Mouse (Mus musculus) megakaryocyte, embryonic 14.5 days (primary cell): ENCODE measurements around the gene Adamts2. TPM values are rescaled to one million over a fixed set of nuclear protein-coding genes. Genes with fewer than 3 reads are reported as not detected.

Experiments used
- H3K27me3 ChIP-seq: replicated peaks from 2 replicates; pipeline ENCODE3; 2012; ENCODE audit warnings: inconsistent platforms
- H3K36me3 ChIP-seq: replicated peaks from 2 replicates; pipeline ENCODE3; 2012; ENCODE audit warnings: low read length, inconsistent platforms, mixed read lengths
- H3K4me1 ChIP-seq: 2 replicates; pipeline ENCODE4 v1.6.1; 2012; ENCODE audit warnings: inconsistent platforms
- H3K4me3 ChIP-seq: replicated peaks from 2 replicates; pipeline ENCODE3; 2012; ENCODE audit warnings: moderate library complexity, mild to moderate bottlenecking, inconsistent platforms
- H3K9me3 ChIP-seq: 2 replicates; pipeline ENCODE4 v1.6.1; 2012; ENCODE audit warnings: inconsistent platforms
- FLI1 ChIP-seq: IDR thresholded peaks from 2 replicates; pipeline ENCODE4 v1.6.1; 2012; ENCODE audit warnings: low read length, inconsistent platforms, mixed read lengths
- GATA1 ChIP-seq: IDR thresholded peaks from 3 replicates; pipeline ENCODE4 v1.6.1; 2012; ENCODE audit warnings: mixed read lengths, low read length, inconsistent platforms, borderline replicate concordance
- polyA plus RNA-seq: library from polyadenylated mRNA; stranded (reverse); fragments of >175 nt; gene quantifications from 2 replicates; pipeline ENCODE4 v1.2.3, GENCODE M21; 2012; ENCODE audit warnings: low replicate concordance; ENCODE audit not compliant: insufficient read depth

The Adamts2 gene
- polyA plus RNA-seq, 1 experiment, result not detected

DNA sequence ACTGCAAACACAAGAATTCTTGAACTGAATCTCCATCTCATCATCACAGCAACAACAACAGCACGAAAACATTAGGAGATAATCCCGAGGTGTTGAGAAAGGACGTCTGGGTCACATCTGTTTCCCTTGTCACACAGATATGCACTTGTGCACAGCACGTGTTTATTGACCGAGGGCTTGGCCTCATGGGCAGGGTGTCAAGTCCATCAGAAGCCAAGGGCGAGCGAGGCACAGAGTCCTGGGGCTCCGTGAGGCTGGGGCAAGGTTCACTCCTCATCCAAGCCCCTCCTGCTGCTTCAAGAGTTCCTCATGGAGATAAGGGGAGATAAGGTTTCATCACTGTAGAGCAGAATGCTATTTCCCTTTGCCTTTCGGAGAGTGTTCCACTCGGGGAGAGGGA, 137.6 kb downstream of the Adamts2 start:
- no peak overlapping the region for H3K4me3 ChIP-seq
- H3K4me1 ChIP-seq, result no peaks in the 10 kb centered on the region
- no peak for TF ChIP-seq GATA1
- TF ChIP-seq FLI1, result no peak
- H3K27me3 ChIP-seq, result no peaks in the 10 kb centered on the region
- peaks cover 9% of the 10 kb centered on the region for H3K9me3 ChIP-seq
- no peaks in the 10 kb centered on the region for H3K36me3 ChIP-seq

DNA sequence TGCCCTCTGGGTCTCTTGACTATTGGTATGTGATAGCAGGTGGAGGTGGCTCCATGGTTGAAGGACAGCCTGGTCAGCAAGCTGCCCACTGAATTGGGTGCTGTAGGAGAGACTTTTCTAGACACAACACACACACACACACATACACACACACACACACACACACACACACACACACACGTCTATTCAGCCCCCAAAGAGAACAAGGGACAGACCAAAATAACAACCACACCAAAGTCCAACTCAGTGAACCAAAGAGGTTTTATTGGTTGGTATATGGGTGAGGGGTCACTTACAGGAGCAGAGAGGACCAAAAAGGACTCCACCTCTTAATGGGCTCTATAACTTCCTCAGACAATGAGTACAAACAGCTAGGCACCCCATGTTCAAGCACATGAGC, 140.3 kb downstream of the Adamts2 start:
- Histone ChIP-seq H3K36me3 (no peaks in the 10 kb centered on the region), H3K27me3 (peaks cover 1% of the 10 kb centered on the region), H3K4me3 (no peak overlapping the region), H3K4me1 (no peaks in the 10 kb centered on the region), H3K9me3 (peaks cover 7% of the 10 kb centered on the region)
- TF ChIP-seq GATA1 (no peak), FLI1 (no peak)

DNA sequence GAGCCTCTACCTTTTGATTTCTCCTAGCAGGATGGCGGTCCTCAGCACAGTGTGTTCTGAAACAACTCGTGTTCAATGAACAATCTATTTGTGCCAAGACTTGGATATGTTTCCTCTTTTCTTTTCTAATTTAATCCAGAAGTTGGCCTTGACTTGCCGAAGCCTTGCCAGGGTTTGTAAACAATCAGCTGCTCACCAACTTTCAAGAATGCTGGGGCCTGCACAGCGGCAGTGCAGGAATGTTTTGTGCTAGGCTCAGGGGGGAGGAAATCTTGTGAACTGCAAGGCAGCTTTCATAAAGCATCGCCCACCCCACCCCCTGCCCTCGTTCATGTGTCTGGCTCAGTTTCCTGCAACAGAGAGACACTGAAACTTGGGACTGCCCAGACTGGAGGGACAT, 143.1 kb downstream of the Adamts2 start:
- Histone ChIP-seq H3K4me3 (no peak overlapping the region), H3K4me1 (no peaks in the 10 kb centered on the region), H3K27me3 (peaks cover 1% of the 10 kb centered on the region), H3K9me3 (no peaks in the 10 kb centered on the region), H3K36me3 (no peaks in the 10 kb centered on the region)
- TF ChIP-seq GATA1 (no peak), FLI1 (no peak)

DNA sequence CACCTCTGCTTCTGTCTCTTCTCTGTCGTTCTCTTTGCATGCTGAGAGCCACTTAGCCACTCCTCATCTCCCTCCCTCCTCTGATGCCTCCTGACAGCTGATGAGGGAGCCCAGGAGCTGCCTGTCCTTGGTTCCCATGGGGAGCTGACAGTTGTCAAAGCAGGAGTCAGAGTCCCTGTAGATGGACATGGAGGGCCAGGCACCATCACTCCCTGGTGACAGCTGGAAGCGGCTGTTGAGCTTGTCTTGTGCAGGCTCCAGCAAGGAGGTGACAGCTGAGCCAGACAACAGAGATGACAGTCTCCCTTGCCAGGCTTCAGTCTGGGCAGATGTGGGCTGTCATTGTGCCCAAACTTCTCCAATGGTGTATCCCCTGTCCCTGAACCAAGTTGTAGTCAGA, 144.6 kb downstream of the Adamts2 start:
- TF ChIP-seq GATA1 (no peak), FLI1 (no peak)
- no peaks in the 10 kb centered on the region for H3K9me3 ChIP-seq
- H3K27me3 ChIP-seq, result peaks cover 1% of the 10 kb centered on the region

DNA sequence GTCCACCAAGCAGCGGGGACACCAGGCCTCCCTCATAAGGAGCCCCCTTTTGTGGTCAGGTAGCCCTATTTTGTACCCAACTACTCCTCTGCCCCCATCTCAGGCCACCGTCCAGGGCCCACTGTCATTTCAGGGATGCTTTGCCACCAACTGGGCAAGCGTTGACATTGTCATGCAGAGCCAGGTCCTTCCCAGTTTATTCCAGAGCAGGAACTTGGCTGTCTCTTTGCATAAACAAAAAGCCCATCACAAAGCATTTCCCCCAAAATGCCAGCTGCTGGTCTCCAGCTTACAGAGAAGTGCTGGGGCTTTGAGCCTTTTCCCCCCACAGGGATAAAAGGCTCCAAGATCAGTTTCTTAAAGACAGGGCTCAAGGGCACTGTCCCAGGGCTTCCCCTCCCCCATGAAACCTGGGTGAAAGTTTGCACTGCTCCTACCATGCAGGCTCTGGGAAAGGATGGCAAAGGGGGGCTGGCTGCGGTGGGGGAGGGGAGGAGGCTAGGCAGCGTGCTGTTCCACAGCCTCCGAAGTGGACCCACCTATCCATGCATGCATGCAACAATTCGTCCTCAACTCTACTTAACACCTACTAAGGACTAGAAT, 149.2 kb downstream of the Adamts2 start:
- TF ChIP-seq FLI1 (no peak), GATA1 (no peak)
- no peak overlapping the region for H3K4me3 ChIP-seq
- no peaks in the 10 kb centered on the region for H3K4me1 ChIP-seq
- no peaks in the 10 kb centered on the region for H3K9me3 ChIP-seq
- no peaks in the 10 kb centered on the region for H3K36me3 ChIP-seq
- H3K27me3 ChIP-seq, result no peaks in the 10 kb centered on the region

More for the DNA sequence above, 144.6 kb downstream of the Adamts2 start:
- H3K36me3 ChIP-seq, result no peaks in the 10 kb centered on the region
- no peaks in the 10 kb centered on the region for H3K4me1 ChIP-seq
- H3K4me3 ChIP-seq, result no peak overlapping the region

DNA sequence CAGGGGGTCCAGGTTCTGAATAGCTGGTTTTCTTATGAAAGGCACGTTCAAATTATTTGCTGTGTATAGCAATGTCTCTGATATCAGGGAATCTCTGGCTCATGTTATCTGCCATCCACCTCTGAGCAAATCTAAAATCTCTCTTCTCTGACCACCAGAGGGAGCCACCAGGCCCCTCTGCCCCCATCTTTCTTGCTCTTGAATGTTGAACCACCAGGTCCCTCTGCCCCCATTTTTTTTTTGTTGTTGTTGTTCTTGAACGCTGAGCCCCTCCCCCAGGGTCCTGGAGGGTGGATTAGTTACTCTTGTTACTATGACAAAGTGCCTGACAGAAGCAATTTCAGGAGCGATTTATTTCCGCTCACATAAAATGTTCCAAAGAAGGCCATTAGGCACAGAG, 155.9 kb downstream of the Adamts2 start:
- no peaks in the 10 kb centered on the region for H3K4me1 ChIP-seq
- H3K36me3 ChIP-seq, result no peaks in the 10 kb centered on the region
- no peaks in the 10 kb centered on the region for H3K27me3 ChIP-seq
- no peak overlapping the region for H3K4me3 ChIP-seq
- TF ChIP-seq FLI1 (no peak), GATA1 (no peak)
- H3K9me3 ChIP-seq, result no peaks in the 10 kb centered on the region

DNA sequence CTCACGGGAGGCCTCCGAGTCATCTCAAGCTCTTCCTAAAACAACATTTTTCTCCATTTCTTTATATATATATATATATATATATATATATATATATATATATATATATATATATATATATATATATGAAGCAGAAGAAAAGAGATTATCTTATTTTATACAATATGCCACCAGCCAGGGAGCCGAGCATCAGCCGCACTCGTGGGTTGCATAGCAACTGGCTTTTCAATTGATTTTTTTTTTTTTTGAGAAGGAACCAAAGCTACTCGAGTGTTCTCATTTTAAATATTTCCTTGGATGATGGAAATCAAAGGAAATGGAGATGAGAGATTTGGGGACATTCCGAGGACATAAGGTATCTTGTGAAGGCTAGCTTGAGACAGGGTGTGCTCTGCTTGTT, 164.6 kb downstream of the Adamts2 start:
- H3K4me1 ChIP-seq, result peaks cover 7% of the 10 kb centered on the region
- H3K36me3 ChIP-seq, result no peaks in the 10 kb centered on the region
- H3K9me3 ChIP-seq, result 0 out of 2 replicates have a peak, but pooled peaks cover 3% of the 10 kb centered on the region
- H3K4me3 ChIP-seq, result no peak overlapping the region
- peaks cover 10% of the 10 kb centered on the region for H3K27me3 ChIP-seq
- TF ChIP-seq FLI1, result no peak
- TF ChIP-seq GATA1, result no peak

DNA sequence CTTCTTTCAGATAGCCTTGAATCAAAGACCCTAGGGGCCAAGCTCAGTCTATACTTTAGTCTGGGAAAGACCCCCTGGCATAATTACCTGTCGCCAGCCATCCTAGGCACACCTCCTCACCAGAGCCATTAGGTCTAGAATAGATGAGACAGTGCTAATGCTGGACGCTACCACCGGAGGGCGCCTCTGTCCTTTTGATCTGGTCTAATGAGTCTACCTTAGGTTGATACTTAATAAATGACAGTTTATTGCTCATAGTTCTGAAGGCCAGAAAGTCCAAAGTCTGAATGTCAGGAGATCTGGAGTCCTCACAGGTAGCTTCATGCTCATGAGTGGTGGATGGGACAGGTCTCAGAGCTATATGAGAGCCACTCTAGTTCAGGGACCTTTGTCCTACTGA, 165.2 kb downstream of the Adamts2 start:
- no peak for TF ChIP-seq GATA1
- TF ChIP-seq FLI1, result no peak
- 0 out of 2 replicates have a peak, but pooled peaks cover 3% of the 10 kb centered on the region for H3K9me3 ChIP-seq
- H3K4me1 ChIP-seq, result peaks cover 7% of the 10 kb centered on the region
- peaks cover 10% of the 10 kb centered on the region for H3K27me3 ChIP-seq
- H3K4me3 ChIP-seq, result no peak overlapping the region
- H3K36me3 ChIP-seq, result no peaks in the 10 kb centered on the region

DNA sequence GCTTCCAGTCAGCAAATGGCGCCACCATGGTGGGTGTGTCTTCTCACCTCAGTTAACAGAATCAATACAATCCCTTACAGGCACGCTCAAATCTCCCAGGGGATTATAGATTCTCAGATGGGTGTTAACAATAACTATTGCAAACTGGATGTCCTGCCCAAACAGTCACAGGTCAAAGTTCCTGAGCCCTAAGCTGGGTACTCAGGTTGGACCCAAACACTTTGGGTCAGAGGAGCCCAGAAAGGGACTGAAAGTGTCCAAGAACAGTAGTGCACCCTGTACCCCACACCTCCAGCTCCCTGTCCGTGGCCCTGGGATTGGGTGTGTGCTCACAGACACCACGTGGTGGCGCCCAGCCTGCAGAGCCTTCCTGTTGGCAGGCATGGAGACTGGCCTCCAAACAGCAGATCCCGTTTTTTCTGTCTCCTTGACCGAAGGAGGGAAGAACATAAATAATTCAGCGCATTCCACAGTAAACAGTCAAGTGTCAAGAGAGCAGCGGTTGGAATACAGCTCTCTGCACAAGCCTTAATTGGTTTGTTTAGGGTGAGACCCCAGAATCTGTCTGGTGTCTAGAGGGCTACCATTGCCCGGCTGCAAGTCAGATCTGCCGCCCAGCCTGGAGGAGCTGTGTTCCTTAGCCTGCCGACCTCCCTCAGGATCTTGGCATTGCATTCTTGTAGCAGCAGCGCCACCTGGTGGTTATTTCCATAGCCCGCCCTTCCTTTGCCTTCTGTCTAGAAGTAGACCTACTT, 167.3 kb downstream of the Adamts2 start:
- peaks cover 7% of the 10 kb centered on the region for H3K4me1 ChIP-seq
- H3K36me3 ChIP-seq, result no peaks in the 10 kb centered on the region
- peak overlapping the region; percentile 77 for H3K4me3 ChIP-seq
- H3K27me3 ChIP-seq, result peaks cover 10% of the 10 kb centered on the region
- H3K9me3 ChIP-seq, result peaks cover 6% of the 10 kb centered on the region; the same call in 1 of the 2 replicates
- TF ChIP-seq FLI1, result no peak
- TF ChIP-seq GATA1, result no peak

DNA sequence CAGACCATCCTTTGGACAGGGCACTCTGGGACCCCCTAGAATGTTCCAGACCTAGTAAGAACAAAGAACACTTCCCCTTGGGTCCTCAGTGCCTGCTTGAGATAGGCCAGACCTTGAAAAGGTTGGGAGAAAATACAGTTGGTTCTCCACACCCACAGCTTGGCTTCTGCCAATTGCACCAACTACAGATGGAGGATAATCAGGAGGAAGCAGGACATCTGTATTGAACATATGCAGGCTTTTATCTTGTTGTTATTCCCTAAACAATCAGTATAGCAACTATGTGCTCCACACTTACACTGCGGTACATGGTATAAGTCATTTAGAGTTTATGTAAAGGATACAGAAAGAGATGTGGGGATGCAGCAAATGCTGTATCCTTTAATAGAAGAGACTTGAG, 169.1 kb downstream of the Adamts2 start:
- no peak for TF ChIP-seq FLI1
- TF ChIP-seq GATA1, result no peak
- no peaks in the 10 kb centered on the region for H3K36me3 ChIP-seq
- peaks cover 10% of the 10 kb centered on the region for H3K27me3 ChIP-seq
- H3K4me1 ChIP-seq, result peaks cover 7% of the 10 kb centered on the region
- no peak overlapping the region for H3K4me3 ChIP-seq
- peaks cover 13% of the 10 kb centered on the region; the same call in 1 of the 2 replicates for H3K9me3 ChIP-seq
